11 mouse cellular contexts compared by ENCODE assay signal in genomic region chr19:46375489-46375888, GRCm38 (mm10). TPM values are rescaled to one million over a fixed set of nuclear protein-coding genes. Genes with fewer than 3 reads are reported as not detected.
DNase-seq lines count a peak whose midpoint lies in the region.
"Had no signal": no experiment of that assay in that cellular context is flagged by ENCODE, and none has a peak within 500 bp of the region (broad histone marks: within the 10 kb centered on the region; RNA-seq: fewer than 3 reads in every experiment).

No protein-coding gene starts in this region.

- intact Hi-C loops in left cerebral cortex, postnatal 4 days (cut with DNase I), result no loop called here
- intact Hi-C loops in gastrocnemius, postnatal 36 days (cut with DNase I), result no loop called here

- peak; percentile 83 for DNase-seq in cerebellum, postnatal 10 days
- no peak for DNase-seq in cerebellum, adult 11 months
- DNase-seq in left cerebral cortex, postnatal 4 days, result peak; percentile 45
- DNase-seq in left cerebral cortex, adult 11 months (ENCODE audit: low spot score), result no peak
- DNase-seq in adipocyte (ENCODE audit: low spot score), result peak; percentile 68
- DNase-seq in lung, adult 18-20 months, result peak; percentile 44 to 55
- DNase-seq in gastrocnemius, postnatal 36 days, result no peak
- no peak for DNase-seq in thymus, postnatal 10 days (ENCODE audit: low spot score in 2 of 2)
- DNase-seq: embryo, embryonic 11 days; heart, postnatal 4 days; kidney, postnatal 25 days had no signal

RNA-seq across cellular contexts. Expression of gene Actr1a, which starts 20.1 kb away (rescaled TPM):
- total RNA-seq in left cerebral cortex, postnatal 4 days (2021), result 100 to 1,000 TPM; 304 to 313 TPM
- total RNA-seq in gastrocnemius, postnatal 36 days (2021), result 10 to 100 TPM; 49.4 to 51.8 TPM

RNA-seq across cellular contexts. Expression of gene Sufu, which starts 21.2 kb away (rescaled TPM):
- 10 to 100 TPM; 22.2 to 23.9 TPM for total RNA-seq in left cerebral cortex, postnatal 4 days (2021)
- 1 to 10 TPM; 4.6 to 5.1 TPM for total RNA-seq in gastrocnemius, postnatal 36 days (2021)

RNA-seq across cellular contexts. Expression of gene 2310034G01Rik, which starts 25.4 kb away (rescaled TPM):
- under 1 TPM; 0.42 to 0.82 TPM for total RNA-seq in left cerebral cortex, postnatal 4 days (2021)
- total RNA-seq in gastrocnemius, postnatal 36 days (2021), result under 1 TPM; 0.25 to 0.38 TPM

RNA-seq across cellular contexts. Expression of gene Mfsd13a, which starts 34.6 kb away (rescaled TPM):
- total RNA-seq in left cerebral cortex, postnatal 4 days (2021), result 10 to 100 TPM; 16.8 to 18.3 TPM
- total RNA-seq in gastrocnemius, postnatal 36 days (2021), result 1 to 10 TPM in 1 of 2 experiments, under 1 TPM in 1; 0.79 to 1.1 TPM

RNA-seq across cellular contexts. Expression of gene Cuedc2, which starts 37.0 kb away (rescaled TPM):
- 100 to 1,000 TPM; 221 to 222 TPM for total RNA-seq in left cerebral cortex, postnatal 4 days (2021)
- total RNA-seq in gastrocnemius, postnatal 36 days (2021), result 10 to 100 TPM; 55.9 to 56.4 TPM

Comparison
In these comparisons a context has a peak if more than half of its experiments do, and no peak if none do; other contexts are left out.
1. DNase-seq: peak in cerebellum, postnatal 10 days (2 of 2), left cerebral cortex, postnatal 4 days (single experiment), adipocyte (single experiment) and lung, adult 18-20 months (2 of 2); none in cerebellum, adult 11 months (single experiment), left cerebral cortex, adult 11 months (single experiment), gastrocnemius, postnatal 36 days (0 of 2) and thymus, postnatal 10 days (0 of 2).
2. RNA of gene Actr1a, which starts 20.1 kb away (total RNA-seq): 304 to 313 TPM in left cerebral cortex, postnatal 4 days; 49.4 to 51.8 TPM in gastrocnemius, postnatal 36 days; every median in the first group is over 4 times any median in the second.